Mouse (Mus musculus) brain, adult 2 months (tissue): ENCODE measurements around the gene Rcan1.
A peak's percentile ranks its signal among the peaks of the same experiment; 100 is the strongest.

Experiments
- DNase-seq: peaks from one replicate; pipeline ENCODE4 v3.0.0; 2011; ENCODE audit warnings: low read depth, low spot score

Gene Rcan1

DNA sequence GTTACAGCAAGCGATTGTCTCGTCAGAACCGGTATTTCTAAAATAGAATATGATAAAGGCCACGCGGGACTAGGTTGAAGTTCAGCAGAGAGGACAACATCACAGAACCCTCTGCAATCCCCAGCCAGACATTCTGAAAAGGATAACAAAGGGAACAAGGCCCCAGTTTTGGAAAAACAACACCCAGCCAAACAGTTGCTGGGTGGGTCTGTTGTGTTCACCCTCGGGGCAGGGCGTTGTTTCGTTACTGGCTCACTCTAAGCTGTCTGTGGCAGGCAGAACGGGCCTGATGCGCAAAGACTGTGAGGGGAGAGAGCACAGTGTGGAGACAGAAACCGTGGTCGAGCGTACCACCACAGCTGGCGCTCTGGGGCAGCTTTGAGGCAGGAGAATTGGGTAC, 2.2 kb downstream of the Rcan1 start:
- no peak for DNase-seq

DNA sequence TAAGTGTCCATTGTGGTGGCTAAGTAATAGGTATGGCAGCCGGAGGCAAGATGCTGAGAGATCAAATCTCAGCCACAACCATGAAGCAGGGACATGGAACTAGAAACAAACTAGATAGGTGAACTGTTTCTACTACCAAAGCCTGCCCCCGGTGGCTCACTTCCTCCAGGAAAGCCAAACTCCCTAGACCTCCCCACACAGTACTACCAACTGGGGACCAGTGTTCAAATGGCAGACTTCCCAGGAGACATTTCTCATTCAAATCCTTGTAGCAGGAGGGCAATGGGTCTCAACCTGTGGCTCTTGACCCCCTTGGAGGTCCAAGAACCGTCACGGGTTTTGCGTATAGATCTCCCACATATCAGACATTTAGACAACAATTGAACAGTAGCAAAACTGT, 3.6 kb downstream of the Rcan1 start:
- no peak for DNase-seq

DNA sequence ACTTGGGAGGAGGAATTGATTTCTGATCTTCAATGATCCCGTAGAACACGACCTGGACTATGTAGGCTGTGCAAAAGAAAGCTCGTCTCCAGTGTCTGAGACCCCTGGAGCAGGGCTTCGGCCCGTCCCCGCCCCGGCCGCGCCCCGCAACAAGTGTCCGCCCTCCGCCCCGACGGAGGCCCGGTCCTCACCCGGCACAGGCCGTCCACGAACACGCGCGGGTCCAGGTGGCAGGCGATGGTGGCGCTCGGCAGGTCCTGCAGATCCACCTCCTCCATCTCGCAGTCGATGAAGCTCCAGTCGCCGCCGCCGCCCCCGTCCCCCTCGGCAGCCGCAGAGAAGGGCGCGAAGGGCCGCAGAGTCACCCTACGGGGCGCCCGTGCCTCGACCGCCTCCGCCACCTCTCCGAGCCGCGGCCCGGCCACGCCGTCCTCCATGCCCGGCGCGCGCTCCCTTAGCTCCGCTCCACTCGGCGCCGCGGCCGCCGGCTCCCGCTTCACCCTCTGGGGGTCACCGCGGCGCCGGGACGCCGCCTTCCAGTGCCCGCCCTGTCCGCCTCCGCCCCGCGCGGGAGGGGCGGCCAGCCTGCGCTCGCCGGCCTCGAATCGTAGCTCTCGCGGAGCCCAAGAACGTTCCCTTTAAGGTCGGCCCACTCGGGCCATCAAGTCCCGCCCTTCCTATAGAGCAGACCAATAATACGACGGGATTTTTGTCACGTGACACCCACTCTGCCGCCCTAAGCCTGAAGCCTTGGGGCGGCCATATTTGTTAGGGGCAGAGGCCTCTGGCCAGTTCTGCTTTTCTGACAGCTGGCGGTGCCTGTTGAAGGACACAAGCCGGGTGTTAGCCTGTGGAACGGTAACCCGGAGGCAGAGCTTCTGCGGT, 4.8 kb downstream of the Rcan1 start:
- peak; percentile 100 for DNase-seq

DNA sequence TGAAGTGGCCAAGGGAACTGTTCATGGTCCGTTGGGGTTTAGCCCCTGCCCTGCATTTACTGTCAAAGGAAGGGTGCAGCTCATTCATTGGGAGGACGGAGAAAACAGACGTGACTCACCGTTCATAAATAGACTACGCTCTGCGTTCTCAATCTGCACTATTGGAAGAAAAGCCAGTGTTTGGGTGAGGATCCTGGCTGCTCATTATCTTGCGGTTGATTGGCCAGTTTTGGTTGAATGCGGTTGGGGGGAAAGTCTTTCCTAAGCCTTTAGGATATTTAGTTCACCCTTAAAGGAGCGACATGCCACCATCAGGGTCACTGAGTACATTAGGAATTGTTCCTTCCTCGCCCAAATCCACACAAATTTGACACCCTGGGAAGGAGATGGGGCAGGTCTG, 5.4 kb downstream of the Rcan1 start:
- peak; percentile 72 for DNase-seq

DNA sequence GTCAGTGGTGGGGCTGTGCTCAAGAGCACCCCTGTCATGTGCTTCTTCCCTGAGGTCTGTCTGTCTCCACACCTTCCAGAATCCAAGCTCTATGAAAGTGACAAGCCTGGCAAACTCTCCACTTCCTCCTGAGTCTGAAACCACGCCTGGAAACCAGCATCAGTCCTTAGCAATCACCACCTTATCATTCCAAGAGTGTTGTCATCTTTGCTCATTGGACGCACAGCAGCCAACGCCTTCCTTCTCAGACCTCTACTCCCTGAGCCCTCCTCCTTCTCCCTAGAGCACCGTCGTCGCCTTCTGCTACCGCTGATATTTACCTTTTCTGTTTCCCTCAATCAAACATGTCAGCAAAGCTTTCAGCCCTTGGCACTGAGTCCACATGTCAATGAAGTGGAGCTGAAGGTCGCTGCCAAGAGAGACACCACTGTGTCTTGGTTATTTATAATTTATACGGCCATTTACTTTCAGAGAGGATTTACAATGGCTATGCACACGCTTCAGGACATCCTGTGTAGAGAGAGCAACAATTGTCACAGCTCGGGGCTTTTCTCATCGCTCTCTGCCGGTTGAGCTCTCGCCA, 6.2 kb downstream of the Rcan1 start:
- DNase-seq = no peak

DNA sequence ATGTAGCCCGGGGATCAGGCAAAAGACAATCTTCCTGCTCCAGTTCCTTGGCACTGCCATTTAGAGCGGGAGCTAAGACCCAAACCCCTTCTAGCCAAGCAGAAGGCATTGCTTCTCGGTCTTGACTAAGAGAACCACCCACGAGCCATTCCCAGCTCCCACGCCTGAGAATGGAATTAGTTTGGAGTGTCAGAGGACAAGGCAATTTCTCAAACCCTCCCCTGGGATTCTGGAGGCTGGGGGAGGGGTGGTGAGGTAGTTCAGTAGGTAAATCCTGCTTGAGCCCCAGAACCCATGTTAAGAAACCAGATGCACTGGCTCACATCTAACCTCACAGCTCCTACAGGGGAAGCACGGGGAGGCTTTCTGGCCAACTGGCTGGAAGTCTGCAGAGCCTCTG, 9.3 kb downstream of the Rcan1 start:
- DNase-seq = peak; percentile 70

DNA sequence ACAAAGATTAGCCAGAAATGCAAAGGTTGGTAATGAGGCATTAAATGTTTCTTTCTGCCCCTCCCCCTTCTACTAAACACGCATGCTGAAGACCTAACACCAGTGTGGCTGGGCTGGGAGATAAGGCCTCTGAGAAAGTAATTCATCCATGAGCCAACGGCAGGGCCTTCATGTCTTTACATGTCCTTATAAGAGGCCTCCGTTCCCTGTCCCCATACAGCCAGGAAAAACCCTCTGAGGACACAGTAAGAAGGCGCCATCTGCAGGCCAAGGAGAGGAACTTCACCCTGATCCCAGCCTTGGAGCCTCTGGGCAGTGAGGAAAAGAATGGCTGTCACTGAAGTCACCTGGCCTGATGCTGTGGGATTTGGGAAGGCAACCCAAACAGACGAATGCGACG, 13.1 kb downstream of the Rcan1 start:
- peak; percentile 87 for DNase-seq

DNA sequence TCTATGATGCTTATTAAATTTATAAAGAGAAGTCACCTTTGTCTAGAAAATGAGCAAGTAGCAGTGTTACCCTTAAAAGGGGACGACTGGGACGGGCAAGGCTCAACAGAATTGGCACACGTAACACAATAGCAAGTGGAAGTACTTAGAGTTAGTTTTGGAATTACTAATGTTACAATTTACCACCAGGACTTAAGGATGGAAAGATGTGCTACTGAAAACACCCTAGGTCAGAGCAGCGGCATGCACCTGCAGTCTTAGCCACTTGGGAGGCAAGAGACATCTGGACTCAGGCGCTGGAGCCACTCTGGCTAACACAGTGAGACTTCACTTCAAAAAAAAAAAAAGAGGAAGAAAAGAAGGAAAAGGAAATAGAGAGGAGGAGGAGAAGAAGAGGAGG, 14.7 kb downstream of the Rcan1 start:
- DNase-seq = no peak

DNA sequence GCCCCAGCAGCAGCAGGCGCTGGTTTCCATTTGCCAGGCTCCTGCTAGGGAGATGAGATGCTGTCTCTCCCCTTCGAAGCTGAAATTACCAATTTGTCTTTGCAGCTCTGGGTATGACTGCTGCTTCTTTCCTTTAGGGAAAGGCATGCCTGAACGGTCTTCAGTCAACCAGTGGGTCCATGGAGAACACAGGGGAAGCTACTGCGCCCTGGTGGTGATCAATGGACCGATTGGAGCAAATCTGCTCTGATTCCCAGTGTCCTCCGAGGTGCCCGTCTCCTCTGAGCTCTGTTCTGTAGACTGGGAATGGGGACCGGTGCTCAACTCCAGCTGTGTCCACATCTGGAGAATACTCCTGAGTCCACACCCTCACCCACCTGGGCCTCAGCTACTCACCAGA, 15.2 kb downstream of the Rcan1 start:
- no peak for DNase-seq

DNA sequence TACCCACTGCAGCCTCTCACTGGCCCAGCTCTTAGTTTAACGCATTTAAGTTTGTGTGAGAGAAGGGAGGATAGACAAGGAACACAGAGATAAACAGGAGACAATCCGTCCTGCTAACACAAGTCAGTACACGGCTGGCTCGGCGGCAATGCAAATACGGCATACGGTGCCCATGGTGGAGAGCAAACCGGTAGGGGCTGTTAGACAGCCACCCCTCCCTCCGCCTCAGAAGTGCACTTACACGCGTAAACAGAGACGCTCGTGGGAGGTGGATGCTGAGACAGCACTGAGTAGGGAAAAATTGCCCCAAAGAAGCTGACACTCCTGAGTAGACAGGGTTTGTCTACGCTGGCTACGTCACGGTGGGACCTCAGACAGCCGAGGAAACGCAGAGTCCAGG, 16.2 kb downstream of the Rcan1 start:
- no peak for DNase-seq

DNA sequence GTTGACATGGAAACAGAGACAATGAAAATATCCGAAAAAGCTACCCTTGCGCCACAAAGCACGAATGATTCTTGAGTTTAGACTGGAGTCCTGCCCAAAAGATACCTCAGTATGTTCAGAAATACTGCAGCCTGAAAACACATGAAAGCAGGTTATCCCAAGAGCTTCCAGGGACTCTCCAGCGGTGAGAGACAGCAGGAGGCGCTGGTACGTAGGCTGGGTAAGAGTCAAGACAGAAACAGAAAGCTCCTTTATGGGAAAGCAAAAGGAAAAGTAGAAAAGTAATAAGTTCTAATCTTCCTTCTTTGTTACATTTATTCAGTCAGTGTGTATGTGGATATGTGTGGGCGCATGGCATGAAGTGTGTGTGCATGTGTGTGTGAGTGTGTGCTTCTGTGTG, 16.7 kb downstream of the Rcan1 start:
- DNase-seq = no peak

DNA sequence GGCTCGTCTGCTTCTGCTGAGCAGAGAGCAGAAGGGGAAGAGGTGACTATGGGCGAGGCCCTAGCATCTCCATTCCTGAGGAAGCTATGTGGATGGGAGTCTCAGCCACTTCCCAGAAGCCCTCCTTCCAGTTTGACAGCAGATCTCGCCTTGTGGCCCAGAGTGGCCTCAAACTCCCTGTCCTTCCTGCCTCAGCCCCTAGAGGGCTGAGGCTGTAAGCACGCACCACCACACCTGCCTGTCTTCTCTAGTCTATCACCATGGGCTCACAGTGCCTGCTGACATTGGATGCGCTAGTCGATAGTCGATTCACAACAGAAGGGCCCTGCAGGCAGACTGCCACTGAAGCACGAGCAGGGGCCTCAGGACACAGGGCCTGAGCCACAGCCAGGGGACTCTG, 18.1 kb downstream of the Rcan1 start:
- no peak for DNase-seq

DNA sequence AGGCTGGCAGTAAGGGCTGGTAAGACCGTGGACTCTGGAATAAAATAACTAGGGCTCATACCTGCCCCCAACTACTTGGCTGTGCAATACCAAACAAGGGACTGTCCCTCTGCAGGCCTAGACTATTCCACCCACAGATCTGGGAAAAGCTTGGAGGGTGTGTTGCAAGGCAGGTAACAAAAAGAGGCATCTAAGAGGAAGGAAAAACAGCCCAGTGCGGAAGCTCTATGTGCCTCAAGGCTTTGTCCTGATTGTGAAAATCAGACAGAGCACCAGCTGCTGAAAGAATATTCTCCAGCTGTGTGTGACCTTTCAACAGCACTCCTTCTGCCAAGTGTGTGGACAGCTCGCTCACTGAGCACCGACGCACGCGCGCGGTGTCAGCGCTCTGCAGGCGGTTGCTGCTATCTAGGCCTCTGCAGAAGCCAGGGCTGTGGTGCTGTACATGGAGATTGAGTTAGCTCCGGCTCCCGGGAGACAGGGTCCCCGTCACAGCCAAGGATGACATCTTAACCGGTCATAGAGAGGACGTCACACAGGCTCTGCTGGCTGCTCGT, 19.1 kb downstream of the Rcan1 start:
- peak; percentile 44 for DNase-seq

DNA sequence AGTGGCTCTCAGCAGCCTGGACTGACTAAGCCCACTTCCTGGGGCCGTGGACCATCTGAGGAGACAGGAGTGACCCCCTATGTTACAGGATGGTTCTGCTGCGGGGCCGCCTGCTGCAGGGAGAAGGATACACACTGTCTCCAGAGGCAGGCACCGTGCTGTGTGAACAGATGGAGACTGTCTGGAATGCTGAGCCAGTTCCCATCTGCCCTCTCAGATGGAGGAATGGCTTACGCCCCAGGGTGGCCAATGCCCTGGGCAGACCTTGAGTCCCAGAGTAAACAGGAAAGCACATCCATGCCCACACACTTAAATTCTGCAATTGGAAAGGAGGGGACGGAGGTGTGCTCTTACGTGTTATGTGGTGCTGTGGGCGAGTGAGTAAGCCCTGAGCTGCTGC, 20.3 kb downstream of the Rcan1 start:
- DNase-seq = peak; percentile 71

DNA sequence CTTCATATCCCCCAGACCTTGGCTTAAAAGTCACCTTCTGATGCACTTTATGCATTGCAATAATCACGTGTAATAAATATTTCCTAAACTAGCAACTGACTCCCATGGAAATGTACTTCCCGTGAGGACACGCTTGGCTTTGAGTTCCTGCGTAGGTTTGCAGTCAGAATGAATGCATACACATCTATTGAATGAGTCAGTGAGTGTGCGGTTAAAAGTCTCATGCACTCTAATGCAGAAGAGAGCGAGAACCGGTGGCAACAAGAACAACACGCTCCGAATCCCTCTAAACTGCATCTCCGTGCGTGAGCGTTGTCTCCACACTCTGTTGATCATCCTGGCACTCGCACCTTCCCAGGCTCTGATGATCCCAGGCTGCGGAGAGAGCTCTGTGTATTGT, 21.6 kb downstream of the Rcan1 start:
- peak; percentile 60 for DNase-seq

DNA sequence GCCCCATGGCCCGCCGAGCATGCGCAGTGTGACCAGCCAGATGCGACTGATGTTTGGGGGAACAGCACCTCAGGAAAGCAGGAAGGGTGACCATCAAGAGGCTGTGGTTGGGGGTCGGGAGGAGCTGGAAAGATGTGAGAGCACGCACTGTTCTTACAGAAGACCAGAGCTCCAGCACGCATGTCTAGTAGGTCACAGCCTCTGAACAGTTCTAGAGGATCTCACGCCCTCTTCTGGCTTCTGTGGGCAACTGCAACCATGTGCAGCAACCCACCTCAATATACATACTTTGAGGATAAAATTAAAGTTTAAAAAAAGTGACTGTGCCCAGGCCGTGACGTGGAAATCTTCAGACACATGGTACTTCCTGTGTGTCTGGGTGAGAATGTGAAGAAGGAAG, 25.3 kb downstream of the Rcan1 start:
- no peak for DNase-seq

DNA sequence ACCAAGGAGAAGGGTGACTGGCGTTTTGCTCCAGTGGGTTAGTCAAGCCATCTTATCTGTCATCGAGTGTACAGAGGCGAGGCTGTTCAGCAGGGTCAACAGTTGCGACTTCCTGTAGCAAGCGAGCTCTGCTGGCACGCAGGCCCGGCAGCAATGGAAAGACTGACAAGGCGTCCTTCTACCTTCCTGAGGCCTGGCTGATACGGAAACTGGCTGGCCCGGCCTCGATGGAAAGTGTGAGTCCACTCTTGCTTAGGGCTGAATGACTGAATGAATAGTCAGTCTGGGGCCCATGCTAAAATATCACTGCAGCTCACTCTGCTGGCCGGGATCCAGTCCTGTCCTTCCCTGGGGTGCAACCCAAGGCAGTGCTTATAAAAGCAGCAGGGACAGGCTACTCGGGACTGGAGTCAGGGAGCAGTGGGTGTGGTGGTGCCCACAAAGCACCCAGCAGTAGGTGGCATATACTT, 27.0 kb downstream of the Rcan1 start:
- DNase-seq = no peak

DNA sequence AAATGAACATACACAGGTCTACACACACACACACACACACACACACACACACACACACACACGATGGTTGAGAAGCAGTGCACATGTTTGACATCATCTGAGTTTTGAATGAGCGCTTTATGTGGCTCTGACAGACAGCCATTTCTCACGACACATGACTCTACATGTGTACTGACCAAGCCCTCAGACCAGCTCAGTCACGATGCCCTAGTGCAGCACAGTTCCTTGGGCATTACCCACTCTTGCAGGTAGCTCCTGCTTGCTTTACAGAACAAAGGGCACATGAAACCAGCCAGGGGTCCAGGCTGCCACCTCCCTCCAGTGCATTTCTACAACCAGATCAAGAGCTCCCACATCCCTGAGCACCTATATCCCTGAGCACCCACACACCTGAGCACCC, 27.7 kb downstream of the Rcan1 start:
- no peak for DNase-seq

DNA sequence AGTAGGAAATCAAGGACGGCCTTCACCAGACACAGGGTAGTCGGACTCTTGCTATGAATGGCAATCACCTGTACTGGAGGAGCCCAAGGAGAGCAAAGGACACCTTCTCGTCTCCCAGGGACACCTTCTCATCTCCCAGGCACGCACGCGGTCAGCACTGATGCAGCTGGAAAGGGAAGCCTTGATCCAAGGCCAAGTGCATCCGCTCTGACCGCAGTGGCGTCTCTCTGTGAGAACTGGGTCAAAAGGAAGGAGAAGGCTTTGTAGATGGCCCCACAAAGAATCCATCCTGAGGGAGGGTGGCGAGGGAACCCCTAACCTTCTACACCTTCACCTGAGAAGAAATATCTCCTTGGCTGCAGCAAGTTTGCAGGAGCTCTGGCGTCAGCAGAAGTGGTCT, 28.5 kb downstream of the Rcan1 start:
- DNase-seq = no peak

DNA sequence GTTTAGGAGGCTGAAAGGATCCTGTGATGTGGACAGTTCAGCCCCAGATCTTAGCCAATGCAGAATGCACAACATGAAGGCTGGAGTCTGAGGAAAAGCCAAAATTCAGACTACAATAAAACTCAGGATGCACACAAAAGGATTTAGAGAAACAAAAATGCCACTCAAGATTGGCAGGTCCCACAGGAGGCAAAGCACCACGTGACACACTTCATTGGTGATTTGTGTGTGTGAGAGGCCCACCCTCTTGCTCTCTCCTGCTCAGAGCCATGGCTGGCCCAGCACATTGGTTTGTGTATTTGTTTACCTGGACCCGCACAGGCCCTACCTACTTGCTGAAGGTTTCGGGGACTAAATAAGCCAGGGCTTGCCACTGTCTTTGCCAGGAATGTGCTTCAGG, 29.5 kb downstream of the Rcan1 start:
- no peak for DNase-seq

DNA sequence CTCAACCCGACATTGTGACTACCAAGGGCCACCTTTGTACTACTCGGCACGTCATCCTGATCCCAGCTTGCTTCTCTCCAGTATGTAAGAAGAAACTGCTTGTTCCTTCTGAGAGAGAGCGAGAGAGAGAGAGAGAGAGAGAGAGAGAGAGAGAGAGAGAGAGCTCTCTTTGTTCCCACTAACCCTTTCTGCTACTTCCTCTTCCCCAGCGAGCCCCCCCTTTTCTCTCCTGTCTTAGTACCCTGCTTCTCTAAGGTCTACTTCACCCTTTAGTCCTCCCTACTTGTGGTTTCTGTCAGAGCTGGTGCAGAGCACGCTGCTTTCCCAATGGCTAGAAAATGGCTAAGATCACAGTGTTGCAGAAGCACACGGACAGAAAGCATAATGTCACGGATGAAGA, 30.4 kb downstream of the Rcan1 start:
- no peak for DNase-seq

DNA sequence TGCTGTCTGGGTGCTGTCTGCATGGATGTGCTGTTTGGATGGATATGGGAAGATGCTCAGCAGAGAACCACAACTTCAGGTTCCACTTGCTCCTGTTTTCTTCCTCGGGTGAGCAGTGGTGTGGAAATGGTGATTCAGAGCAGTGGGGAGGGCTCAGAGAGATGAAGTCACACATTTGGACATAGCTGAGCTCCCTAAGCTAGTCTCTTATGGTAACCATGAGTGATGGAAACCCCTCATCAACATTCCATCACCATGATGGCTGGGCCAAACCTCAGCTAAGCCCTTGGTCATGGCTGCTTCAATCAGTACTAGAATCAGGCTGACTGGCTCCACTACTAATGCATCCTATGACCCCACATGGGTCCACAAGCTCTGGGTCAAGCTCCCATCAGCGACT, 30.9 kb downstream of the Rcan1 start:
- DNase-seq = no peak

DNA sequence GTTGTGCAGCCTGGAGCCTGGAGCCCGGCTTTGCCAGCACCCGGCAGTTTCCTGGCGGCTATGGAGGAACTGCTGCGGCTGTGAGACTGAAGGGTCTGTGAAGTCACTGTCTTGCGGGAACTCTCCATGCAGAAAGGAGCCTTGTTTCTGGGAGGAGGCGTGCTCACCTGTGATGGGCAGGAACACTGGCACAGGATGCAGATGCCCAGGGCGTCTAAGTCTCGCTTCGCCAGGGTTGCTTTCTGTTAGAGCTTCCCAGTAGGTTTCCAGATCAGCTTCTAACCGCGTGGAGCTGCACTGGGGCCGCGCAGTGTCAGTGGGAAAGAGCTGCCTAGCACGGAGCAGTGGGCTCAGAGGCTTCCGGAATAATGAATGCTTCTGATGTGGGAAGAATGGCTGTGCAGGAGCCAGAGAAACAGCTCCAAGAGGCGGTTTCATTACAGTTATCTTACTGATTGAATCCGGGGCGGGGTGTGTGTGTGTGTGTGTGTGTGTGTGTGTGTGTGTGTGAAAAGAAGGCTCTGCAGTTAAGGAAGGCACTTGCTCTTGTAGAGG, 35.2 kb downstream of the Rcan1 start:
- peak; percentile 62 for DNase-seq
